Mouse (Mus musculus) hindbrain, embryonic 13.5 days (tissue): Measurements from ENCODE around the gene Kcnq1. TPM values are rescaled to one million over a fixed set of nuclear protein-coding genes. Genes with fewer than 3 reads are reported as not detected.
A peak's percentile ranks its signal among the peaks of the same experiment; 100 is the strongest.

Source experiments
- ATAC-seq: fragments of 200-750 bp; cut with Nextera tagmentation; 2 replicates; pipeline ENCODE4 v1.8.0; 2017; ENCODE audit warnings: moderate TSS enrichment; ENCODE audit not compliant: low FRiP score
- H3K27ac ChIP-seq: fragments of 300-500 bp; sonication (generic); 2 replicates; pipeline ENCODE4 v1.5.1; 2015; ENCODE audit warnings: inconsistent platforms, mild to moderate bottlenecking, moderate library complexity
- H3K27me3 ChIP-seq: fragments of 300-500 bp; sonication (generic); 2 replicates; pipeline ENCODE4 v1.6.1; 2015; ENCODE audit warnings: mild to moderate bottlenecking, inconsistent platforms
- H3K36me3 ChIP-seq: fragments of 300-500 bp; sonication (generic); 2 replicates; pipeline ENCODE4 v1.6.1; 2015; ENCODE audit warnings: mild to moderate bottlenecking, inconsistent platforms
- H3K4me1 ChIP-seq: fragments of 300-500 bp; sonication (generic); replicated peaks from 2 replicates; pipeline ENCODE4 v1.6.1; 2015; ENCODE audit warnings: inconsistent platforms
- H3K4me2 ChIP-seq: fragments of 300-500 bp; sonication (generic); 2 replicates; pipeline ENCODE4 v1.6.1; 2015; ENCODE audit warnings: inconsistent platforms, mild to moderate bottlenecking, moderate library complexity
- H3K4me3 ChIP-seq: fragments of 300-500 bp; sonication (generic); 2 replicates; pipeline ENCODE4 v1.5.1; 2015; ENCODE audit warnings: mild to moderate bottlenecking, inconsistent platforms
- H3K9ac ChIP-seq: fragments of 300-500 bp; sonication (generic); 2 replicates; pipeline ENCODE4 v1.6.1; 2015; ENCODE audit warnings: mild to moderate bottlenecking, inconsistent platforms
- H3K9me3 ChIP-seq: fragments of 300-500 bp; sonication (generic); 2 replicates; pipeline ENCODE4 v1.6.1; 2016; ENCODE audit warnings: inconsistent platforms
- WGBS: fragments of 180-500 bp; shearing (Covaris S2); methylation state at CpG from one replicate; pipeline ENCODE4 v1.1.7; 2015; 5-methylcytosine and 5-hydroxymethylcytosine counted together
- polyA plus RNA-seq: library from polyadenylated mRNA; unstranded; fragments of >200 nt; fragmentation: Nextera tagmentation; extraction: Ambion mirVana; gene quantifications from 2 replicates; pipeline ENCODE4 v1.2.1, GENCODE M21; 2015

Kcnq1 gene
- polyA plus RNA-seq, 1 experiment from 2014 or later: 1.7 TPM

GRCm38 (mm10) chr7:143172914-143173547 lies 66.9 kb downstream of the Kcnq1 start:
- Histone ChIP-seq H3K4me3 (no peak overlapping the region), H3K4me2 (no peak overlapping the region), H3K9me3 (no peaks in the 10 kb centered on the region), H3K4me1 (peaks cover 8% of the 10 kb centered on the region), H3K9ac (no peak overlapping the region), H3K27me3 (no peaks in the 10 kb centered on the region), H3K36me3 (no peaks in the 10 kb centered on the region), H3K27ac (no peak overlapping the region)
- no peak for ATAC-seq
- WGBS: 70% methylated on average over 5 of the region's 5 CpGs

- no peak overlapping the region for H3K27ac ChIP-seq
- no peak overlapping the region for H3K4me2 ChIP-seq
- no peak for ATAC-seq
- H3K27me3 ChIP-seq: no peaks in the 10 kb centered on the region
- H3K9ac ChIP-seq: no peak overlapping the region
- no peak overlapping the region for H3K4me3 ChIP-seq
- peaks cover 18% of the 10 kb centered on the region for H3K4me1 ChIP-seq
- no peaks in the 10 kb centered on the region for H3K36me3 ChIP-seq
- 22% methylated on average over 6 of the region's 6 CpGs for WGBS
- H3K9me3 ChIP-seq: no peaks in the 10 kb centered on the region
Observed at GRCm38 (mm10) chr7:143174633-143175032, 68.5 kb downstream of the Kcnq1 start.

- Histone ChIP-seq H3K9me3 (no peaks in the 10 kb centered on the region), H3K4me1 (peaks cover 27% of the 10 kb centered on the region), H3K9ac (no peak overlapping the region), H3K4me2 (no peak overlapping the region), H3K27ac (no peak overlapping the region; the same call in 1 of the 2 replicates), H3K36me3 (no peaks in the 10 kb centered on the region), H3K27me3 (no peaks in the 10 kb centered on the region), H3K4me3 (no peak overlapping the region)
- 36% methylated on average over 2 of the region's 2 CpGs for WGBS
- no peak for ATAC-seq
Observed at GRCm38 (mm10) chr7:143178831-143179230, 72.7 kb downstream of the Kcnq1 start.

- Histone ChIP-seq H3K9ac (no peak overlapping the region), H3K27ac (no peak overlapping the region), H3K27me3 (no peaks in the 10 kb centered on the region), H3K4me3 (no peak overlapping the region), H3K4me2 (no peak overlapping the region), H3K4me1 (peaks cover 19% of the 10 kb centered on the region), H3K9me3 (no peaks in the 10 kb centered on the region), H3K36me3 (no peaks in the 10 kb centered on the region)
- WGBS: 46% methylated on average over 3 of the region's 3 CpGs
- peak; percentile 61 for ATAC-seq
Observed at GRCm38 (mm10) chr7:143180761-143181160, 74.6 kb downstream of the Kcnq1 start.

- ATAC-seq: no peak
- Histone ChIP-seq H3K9ac (no peak overlapping the region), H3K36me3 (no peaks in the 10 kb centered on the region), H3K27me3 (no peaks in the 10 kb centered on the region), H3K4me1 (peaks cover 19% of the 10 kb centered on the region), H3K4me3 (no peak overlapping the region), H3K4me2 (no peak overlapping the region), H3K9me3 (no peaks in the 10 kb centered on the region), H3K27ac (no peak overlapping the region)
- WGBS: 90% methylated on average over 4 of the region's 4 CpGs
Observed at GRCm38 (mm10) chr7:143181311-143181710, 75.1 kb downstream of the Kcnq1 start.

- Histone ChIP-seq H3K27me3 (no peaks in the 10 kb centered on the region), H3K36me3 (no peaks in the 10 kb centered on the region), H3K9ac (no peak overlapping the region), H3K9me3 (no peaks in the 10 kb centered on the region), H3K27ac (no peak overlapping the region), H3K4me3 (no peak overlapping the region), H3K4me1 (peaks cover 10% of the 10 kb centered on the region), H3K4me2 (no peak overlapping the region)
- no peak for ATAC-seq
- WGBS: 88% methylated on average over 6 of the region's 6 CpGs
Observed at GRCm38 (mm10) chr7:143185506-143185905, 79.3 kb downstream of the Kcnq1 start.

GRCm38 (mm10) chr7:143186378-143186777 lies 80.2 kb downstream of the Kcnq1 start:
- H3K36me3 ChIP-seq: no peaks in the 10 kb centered on the region
- no peaks in the 10 kb centered on the region for H3K9me3 ChIP-seq
- H3K4me2 ChIP-seq: no peak overlapping the region
- H3K9ac ChIP-seq: no peak overlapping the region
- H3K4me3 ChIP-seq: no peak overlapping the region
- H3K27ac ChIP-seq: no peak overlapping the region
- H3K4me1 ChIP-seq: peaks cover 4% of the 10 kb centered on the region; the same call in 1 of the 2 replicates
- WGBS: 63% methylated on average over 10 of the region's 10 CpGs
- no peak for ATAC-seq
- H3K27me3 ChIP-seq: no peaks in the 10 kb centered on the region

GRCm38 (mm10) chr7:143187181-143187580 lies 81.0 kb downstream of the Kcnq1 start:
- no peak overlapping the region for H3K4me2 ChIP-seq
- 92% methylated on average over 3 of the region's 3 CpGs for WGBS
- peaks cover 4% of the 10 kb centered on the region; the same call in 1 of the 2 replicates for H3K4me1 ChIP-seq
- no peaks in the 10 kb centered on the region for H3K9me3 ChIP-seq
- H3K9ac ChIP-seq: no peak overlapping the region
- H3K27ac ChIP-seq: no peak overlapping the region
- no peak for ATAC-seq
- H3K27me3 ChIP-seq: no peaks in the 10 kb centered on the region
- no peak overlapping the region for H3K4me3 ChIP-seq
- no peaks in the 10 kb centered on the region for H3K36me3 ChIP-seq

- Histone ChIP-seq H3K27me3 (no peaks in the 10 kb centered on the region), H3K4me1 (peaks cover 4% of the 10 kb centered on the region; the same call in 1 of the 2 replicates), H3K9me3 (no peaks in the 10 kb centered on the region), H3K27ac (no peak overlapping the region), H3K36me3 (no peaks in the 10 kb centered on the region), H3K4me3 (no peak overlapping the region), H3K9ac (no peak overlapping the region), H3K4me2 (no peak overlapping the region)
- 85% methylated on average over 2 of the region's 2 CpGs for WGBS
- no peak for ATAC-seq
Observed at GRCm38 (mm10) chr7:143188589-143188988, 82.4 kb downstream of the Kcnq1 start.

GRCm38 (mm10) chr7:143189965-143190722 lies 84.0 kb downstream of the Kcnq1 start:
- Histone ChIP-seq H3K4me3 (no peak overlapping the region), H3K9me3 (no peaks in the 10 kb centered on the region), H3K4me2 (no peak overlapping the region), H3K27me3 (no peaks in the 10 kb centered on the region), H3K36me3 (no peaks in the 10 kb centered on the region), H3K4me1 (peaks cover 4% of the 10 kb centered on the region; the same call in 1 of the 2 replicates), H3K27ac (no peak overlapping the region), H3K9ac (no peak overlapping the region)
- no peak for ATAC-seq
- WGBS: 91% methylated on average over 3 of the region's 3 CpGs

- Histone ChIP-seq H3K4me1 (peaks cover 4% of the 10 kb centered on the region; the same call in 1 of the 2 replicates), H3K27ac (no peak overlapping the region), H3K36me3 (no peaks in the 10 kb centered on the region), H3K9me3 (no peaks in the 10 kb centered on the region), H3K27me3 (no peaks in the 10 kb centered on the region), H3K9ac (no peak overlapping the region), H3K4me3 (no peak overlapping the region), H3K4me2 (no peak overlapping the region)
- no peak for ATAC-seq
- 79% methylated on average over 5 of the region's 5 CpGs for WGBS
Observed at GRCm38 (mm10) chr7:143190911-143191310, 84.7 kb downstream of the Kcnq1 start.

GRCm38 (mm10) chr7:143192392-143192791 lies 86.2 kb downstream of the Kcnq1 start:
- Histone ChIP-seq H3K4me1 (no peaks in the 10 kb centered on the region), H3K4me2 (no peak overlapping the region), H3K9ac (no peak overlapping the region), H3K4me3 (no peak overlapping the region), H3K9me3 (no peaks in the 10 kb centered on the region), H3K27ac (no peak overlapping the region), H3K36me3 (no peaks in the 10 kb centered on the region), H3K27me3 (no peaks in the 10 kb centered on the region)
- 95% methylated on average over 7 of the region's 7 CpGs for WGBS
- no peak for ATAC-seq

- Histone ChIP-seq H3K36me3 (no peaks in the 10 kb centered on the region), H3K9me3 (no peaks in the 10 kb centered on the region), H3K27me3 (no peaks in the 10 kb centered on the region), H3K27ac (no peak overlapping the region), H3K4me2 (no peak overlapping the region), H3K4me1 (peaks cover 11% of the 10 kb centered on the region), H3K9ac (no peak overlapping the region), H3K4me3 (no peak overlapping the region)
- 92% methylated on average over 7 of the region's 7 CpGs for WGBS
- ATAC-seq: no peak
Observed at GRCm38 (mm10) chr7:143194064-143194463, 87.9 kb downstream of the Kcnq1 start.
